Mouse (Mus musculus) left cerebral cortex, postnatal 4 days (tissue): ENCODE measurements around the gene Guk1. TPM values are rescaled to one million over a fixed set of nuclear protein-coding genes. Genes with fewer than 3 reads are reported as not detected.

Experiments used
- DNase-seq: peaks from one replicate; pipeline ENCODE4 v3.0.0-alpha.2; 2022
- intact Hi-C: fragments of 180-260 bp; cut with DNase I; formaldehyde crosslinking; loops from one replicate; pipeline ENCODE4 v1.15.1; 2025
- total RNA-seq, 2 experiments: library from RNA; stranded (reverse); gene quantifications; 2 replicates each; pipeline ENCODE4 v1.2.3; 2021

The Guk1 gene
- total RNA-seq, 2 experiments from 2014 or later = 93.9 to 107 TPM

DNA sequence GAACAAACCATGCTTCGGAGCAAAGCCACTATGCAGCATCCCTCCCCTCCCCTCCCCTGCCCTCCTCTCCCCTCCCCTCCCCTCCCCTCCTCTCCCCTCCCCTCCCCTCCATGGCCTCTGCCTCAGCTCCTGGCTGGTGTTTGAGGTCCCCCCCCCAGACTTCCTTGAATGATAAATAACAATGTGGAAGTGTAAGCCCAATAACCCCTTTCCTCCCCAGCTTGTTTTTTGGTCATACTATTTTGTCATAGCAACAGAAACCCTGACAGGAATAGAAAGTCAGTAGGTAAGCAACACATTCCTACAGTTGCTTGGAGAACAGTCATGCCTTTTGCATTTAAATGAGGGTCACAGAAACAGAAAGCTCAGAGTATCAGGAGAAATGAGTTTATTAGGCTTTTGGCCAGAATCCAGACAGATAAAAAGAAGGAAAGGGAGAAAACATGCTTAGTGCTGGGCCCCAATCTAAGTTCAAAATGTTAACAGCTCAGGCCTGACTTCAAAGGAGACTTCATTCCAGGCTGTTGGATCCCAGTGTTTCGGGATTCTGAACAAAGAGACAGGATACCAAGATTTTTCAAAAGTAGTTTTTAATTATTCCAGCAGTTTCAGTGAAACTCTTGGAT lies 26.3 kb downstream of the Guk1 start:
- intact Hi-C loops = no loop called here
- DNase-seq = no peak

DNA sequence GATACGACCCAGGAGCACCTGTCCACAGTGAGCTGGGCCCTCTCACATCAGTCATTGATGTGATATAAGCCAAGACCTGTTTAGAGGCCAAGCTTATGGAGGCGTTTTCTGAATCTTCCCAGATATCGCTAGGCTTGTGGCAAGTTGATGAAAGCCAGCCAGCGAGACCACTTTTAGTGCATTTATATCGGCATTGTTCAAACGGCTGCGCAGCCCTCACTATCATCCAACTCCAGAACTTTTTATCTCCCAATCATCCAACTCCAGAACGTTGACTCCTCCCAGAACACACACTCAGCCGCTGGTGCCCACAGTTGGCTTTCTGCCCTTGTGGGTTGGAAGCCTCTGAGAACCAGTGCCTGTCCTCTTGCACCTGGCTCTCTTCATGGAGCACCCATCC lies 27.6 kb downstream of the Guk1 start:
- intact Hi-C loops = no loop called here

DNA sequence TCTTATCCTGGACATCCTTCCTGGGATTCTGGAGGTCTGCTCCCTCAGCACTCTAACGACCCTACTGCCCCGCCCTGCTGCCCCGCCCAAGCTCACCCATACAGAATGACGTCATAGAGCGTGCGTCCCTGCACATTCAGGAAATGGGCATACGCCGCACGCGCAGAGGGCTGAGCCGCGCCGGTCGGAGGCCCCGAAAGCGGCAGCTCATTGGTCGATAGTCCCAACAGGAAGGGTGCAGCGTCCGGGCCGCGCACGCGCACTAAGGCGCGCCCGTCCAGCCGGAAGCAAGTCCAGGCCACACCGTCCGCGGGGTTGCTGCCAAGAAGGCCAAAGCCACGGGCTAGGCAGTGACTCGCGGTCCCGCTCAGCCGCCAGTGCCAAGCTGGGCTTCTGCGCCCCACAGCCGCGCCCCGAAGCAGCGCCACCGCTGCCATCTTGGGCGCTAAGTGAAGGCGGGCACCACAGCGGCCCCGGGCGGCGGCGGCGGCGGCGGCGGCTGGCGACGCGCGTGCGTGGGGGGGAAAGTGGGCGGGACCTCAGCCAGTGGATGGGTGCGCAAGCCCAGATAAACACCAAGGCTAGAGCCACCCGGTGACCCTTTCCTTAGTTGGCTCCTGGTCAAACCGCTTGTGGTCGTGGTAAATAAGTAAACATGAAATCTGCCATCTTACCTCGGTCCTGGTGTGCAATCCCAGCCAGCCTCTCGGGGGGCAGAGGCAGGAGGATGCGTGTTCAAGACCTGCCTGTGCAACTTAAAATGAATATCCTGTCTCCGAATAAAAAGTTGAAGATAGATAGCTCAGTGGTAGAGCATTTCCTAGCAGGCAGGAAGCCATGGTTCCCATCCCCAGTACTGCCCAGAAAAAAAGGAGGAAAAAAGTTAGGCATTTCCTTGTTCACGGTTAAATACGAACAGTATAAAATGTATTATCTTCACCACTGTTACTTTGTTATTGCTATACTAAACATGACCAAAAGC lies 28.5 kb downstream of the Guk1 start, which contains the start of gene Iba57:
Gene Iba57 (minus strand): TSS at position 485 of the 982 bp plus-strand sequence.
- DNase-seq = peak; percentile 99
- intact Hi-C loops = no loop called here

More for the DNA sequence above, 27.6 kb downstream of the Guk1 start:
- DNase-seq = no peak

DNA sequence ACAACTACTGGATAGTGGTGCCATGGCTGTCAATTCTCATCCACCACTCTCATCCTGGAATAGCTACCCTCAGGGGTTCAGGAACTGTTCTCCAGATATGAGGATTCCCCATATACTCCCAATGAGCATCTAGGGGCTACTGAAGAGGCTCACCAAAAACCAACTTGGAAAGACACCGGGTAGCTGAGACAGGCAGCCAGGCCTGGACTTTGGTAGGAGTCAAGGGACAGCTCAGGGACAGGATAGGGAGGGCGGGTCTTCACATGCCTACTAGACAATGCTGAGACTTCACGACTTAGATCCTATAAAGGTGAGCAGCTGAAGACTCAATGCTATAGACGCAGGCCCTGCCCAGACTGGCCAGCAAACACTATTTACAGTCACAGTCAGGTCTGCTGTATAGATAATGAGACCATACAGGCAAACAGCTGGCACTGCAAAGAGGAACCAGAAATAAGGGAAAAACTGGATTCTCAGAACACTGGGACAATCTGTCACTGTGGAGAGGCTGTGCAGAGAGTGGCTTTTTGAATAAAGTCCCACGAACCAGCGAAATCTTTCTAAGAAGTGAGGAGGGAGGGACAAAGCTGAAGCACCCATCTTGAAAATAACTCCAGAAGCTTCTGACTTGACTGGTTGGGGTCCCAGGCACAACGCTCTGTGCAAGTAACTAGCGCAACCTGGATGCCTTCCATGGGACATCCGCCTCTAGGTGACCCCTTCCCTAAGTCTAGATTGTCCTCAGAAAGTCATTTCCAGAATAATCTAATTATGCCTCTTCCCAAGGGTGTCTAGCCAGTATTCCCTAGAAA lies 29.4 kb downstream of the Guk1 start:
- DNase-seq = no peak
- intact Hi-C loops = no loop called here

DNA sequence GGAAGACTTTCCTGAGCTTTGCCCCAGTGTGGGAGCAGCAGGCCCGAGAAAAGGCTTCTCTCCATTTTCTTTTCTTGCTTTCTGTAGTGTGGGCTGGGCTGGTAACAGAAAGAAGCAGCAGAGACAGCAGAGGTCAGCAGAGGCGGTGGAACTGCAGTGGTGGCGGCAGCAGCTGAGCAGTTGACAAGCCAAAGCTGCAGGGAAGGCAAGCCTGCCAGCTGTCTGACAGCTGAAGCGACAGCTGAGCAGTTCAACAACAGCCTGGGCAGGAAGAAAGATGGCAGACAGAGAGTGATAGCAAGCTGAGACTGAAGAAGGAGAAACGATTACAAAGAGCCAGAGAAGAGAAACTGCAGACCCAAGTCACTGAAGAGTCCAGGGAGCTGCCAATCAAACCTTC lies 30.6 kb downstream of the Guk1 start:
- no peak for DNase-seq
- intact Hi-C loops = no loop called here

DNA sequence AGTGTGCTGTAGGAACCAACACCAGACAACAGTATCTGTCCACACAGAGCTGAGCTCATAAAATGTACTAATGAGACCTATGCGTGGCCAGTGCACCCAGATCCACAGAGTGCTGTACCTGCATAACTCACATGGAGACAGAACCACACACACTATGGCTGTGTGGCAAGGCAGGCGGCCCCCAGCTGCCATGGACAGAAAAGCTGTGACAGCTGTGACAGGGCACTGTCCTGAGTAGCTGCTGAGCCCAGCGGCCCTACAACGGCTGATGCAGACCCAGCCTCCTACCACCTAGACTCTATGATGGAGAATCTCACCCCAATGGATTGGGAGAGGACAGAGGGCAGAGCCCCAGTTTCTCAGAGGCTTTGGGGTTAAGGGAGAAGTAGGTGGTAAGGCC lies 32.5 kb downstream of the Guk1 start:
- intact Hi-C loops = no loop called here
- no peak for DNase-seq

DNA sequence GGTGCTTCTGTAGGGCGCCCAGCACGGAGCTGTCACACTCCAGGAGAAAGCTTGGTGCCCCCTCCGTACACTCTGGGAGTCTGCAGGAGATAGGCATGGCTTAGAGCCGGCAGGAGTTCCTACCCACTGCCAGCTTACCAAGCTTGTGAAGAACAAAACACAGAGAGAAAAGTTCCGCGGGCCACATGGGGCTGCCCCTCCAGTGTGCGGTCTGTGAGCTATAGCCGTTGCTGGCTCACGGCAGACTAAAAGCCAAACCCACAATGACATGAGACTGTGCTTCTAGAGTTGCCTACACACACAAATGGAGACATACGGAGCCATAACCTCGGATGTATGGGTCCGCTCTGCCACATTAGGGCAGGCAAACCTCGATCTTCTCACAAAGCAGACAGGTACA lies 32.9 kb downstream of the Guk1 start:
- no peak for DNase-seq
- intact Hi-C loops = no loop called here

DNA sequence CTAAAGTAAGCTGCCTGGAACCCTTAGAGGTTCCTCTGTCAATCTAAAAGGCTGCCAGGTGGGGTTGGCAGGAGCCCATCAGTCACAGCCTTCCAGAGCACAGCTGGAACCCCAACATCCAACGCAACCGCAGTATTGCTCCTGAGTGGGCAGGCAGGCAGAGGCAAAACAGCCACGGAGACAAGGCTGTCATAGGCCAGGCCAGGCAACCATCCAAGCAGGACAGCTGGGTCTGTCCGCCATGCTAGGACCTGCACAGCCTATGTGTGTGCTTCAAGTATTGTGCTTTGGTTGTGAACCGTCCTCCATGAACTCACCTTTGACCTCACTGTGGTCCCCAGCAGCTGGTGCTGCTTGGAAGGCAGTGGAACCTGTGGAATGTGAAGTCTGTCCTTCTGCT lies 36.1 kb downstream of the Guk1 start:
- intact Hi-C loops = no loop called here
- DNase-seq = no peak

DNA sequence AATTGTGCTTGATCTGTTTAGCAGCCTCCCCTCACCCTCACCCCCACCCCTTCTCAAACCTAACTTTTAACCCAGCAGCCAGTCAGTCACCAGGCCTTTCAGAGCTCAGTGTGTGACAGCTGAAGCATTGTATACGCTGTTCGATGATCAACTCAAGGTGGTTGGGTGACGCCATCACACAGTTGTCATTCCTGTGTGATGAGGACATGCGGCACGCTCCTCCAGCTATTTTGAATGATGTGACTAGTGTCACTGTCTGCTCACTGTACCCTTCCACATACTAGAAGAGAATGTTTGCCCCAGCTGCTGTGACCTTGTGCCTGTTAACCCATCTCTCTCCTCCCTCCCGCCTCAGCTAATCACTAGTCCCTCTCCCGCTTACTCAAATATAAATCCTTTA lies 37.8 kb downstream of the Guk1 start:
- intact Hi-C loops = no loop called here
- DNase-seq = no peak

DNA sequence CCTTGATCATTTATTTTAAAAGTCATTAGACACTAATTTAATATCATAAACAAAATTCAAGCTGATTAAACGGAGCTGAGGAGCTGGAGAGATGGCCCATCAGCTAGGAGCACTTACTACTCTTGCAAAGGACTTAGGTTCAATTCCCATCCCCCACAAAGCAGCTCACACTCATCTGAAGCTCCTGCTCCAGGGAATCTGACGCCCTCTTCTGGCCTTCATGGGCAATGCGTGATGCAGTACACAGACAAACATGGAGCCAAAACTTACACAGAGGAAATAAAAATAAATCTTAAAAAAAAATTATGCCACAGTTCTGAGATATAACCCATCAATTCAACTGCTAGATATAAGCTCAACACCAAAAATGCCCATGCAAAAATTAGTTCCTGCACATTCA lies 40.3 kb downstream of the Guk1 start:
- no peak for DNase-seq
- intact Hi-C loops = no loop called here

DNA sequence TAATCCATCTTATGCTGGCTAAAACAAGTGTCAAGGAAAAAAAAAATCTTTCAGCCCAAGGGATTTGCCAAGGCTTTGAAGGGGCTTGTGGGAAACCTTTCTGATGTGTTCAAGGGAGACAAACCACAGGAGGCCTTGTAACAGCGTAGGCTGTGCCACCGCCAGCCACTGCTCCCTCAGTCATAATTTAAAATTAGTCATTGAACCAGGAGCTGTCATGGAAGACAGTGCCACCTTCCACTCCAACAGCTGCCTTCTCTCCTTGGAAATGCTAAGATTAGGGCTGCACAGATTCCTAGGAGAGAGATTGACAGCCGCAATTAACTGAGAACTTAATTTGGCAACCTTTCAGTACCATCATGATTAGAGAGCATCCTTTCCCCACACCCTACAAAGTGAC lies 42.7 kb downstream of the Guk1 start:
- no peak for DNase-seq
- intact Hi-C loops = no loop called here

DNA sequence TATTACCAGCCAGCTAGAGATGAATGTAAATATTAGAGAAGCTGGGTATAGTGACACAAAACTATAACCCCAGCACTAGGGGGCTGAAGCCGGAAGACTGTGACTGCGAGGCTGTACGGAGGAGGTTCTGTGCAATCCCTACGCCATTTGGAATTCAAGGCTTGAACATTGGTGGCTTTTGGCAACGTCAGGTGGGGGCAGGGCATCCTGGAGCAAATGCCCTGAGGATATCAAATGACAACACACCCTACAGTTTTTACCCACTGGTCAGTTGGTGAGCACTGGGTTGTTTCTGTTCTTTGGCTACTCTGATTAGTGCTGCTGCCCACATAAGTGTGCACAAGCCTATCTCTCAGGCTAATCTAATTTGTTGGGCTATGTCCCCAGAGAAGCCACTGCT lies 49.0 kb downstream of the Guk1 start:
- intact Hi-C loops = no loop called here
- DNase-seq = no peak

DNA sequence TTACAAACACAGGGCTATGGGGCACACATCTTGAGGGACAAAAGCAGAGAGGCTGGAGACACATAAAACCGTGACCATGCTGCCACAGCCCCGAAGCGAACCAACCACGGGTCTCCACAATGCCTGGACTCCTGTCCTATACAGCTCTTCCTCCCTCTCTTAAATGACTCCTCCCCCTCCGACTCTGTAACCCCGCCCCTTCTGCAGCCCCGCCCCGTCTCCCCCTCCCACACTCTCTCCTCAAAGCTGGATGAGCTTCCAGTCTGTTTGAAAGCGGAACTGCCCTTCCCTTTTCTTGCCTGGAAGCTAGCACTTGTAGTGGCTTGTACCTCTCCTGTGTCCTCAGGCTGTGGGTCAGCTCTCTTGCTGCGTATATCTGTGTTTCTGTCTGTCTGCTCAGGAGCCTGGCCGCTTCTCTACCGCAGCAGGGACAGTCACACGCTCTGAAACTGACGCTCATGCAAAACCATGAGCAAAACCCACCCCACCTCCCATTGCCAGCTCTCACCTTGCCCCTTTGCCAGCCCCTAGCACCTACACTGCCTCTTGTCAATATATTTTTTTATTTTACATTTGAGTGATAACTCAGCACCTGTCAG lies 50.1 kb downstream of the Guk1 start:
- no peak for DNase-seq
- intact Hi-C loops = no loop called here

DNA sequence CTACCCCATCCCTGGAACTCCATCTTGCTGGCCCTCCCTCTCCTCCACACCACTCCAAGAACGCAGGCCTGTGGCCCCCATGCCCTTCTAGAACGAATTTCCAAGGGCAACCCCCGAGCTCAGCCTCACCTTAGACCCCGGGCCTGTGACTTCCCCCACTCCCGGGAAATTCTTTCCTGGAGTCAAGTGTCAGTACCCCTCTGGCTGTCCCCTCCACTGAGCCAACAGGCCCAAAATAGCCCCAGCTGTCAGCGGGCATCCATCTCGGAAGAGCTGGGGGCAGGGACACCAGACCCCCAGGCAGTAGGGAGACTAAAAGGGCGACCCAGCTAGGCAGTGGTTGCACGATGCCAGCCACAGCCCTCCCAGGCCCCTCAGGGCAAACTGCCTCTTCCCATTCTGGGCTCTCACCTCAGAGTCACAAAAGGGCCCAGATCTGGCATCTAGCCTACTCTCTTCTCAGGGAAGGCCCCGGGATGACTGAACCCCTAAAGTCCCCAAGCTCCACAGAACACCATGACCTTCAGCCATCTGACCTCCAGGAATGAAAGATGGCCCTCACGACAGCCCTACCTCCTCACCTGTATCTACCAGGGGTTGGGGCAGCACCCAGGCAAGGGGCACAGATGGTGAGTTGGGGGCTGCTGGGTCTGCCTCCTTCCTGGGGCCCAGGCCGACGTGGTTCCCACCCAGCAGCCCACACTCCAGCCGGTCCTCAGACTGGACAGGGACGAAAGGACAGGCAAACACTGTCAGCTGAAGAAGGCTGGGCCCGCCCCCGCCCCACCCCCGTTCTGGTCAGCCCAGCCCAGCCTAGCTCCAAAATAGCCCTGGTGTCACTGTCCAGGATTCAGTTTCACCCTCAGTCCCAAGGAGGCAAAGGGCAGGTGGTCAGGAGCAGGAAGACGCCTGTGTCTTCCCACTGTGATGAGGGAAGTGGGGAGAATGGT lies 53.2 kb downstream of the Guk1 start:
- no peak for DNase-seq

DNA sequence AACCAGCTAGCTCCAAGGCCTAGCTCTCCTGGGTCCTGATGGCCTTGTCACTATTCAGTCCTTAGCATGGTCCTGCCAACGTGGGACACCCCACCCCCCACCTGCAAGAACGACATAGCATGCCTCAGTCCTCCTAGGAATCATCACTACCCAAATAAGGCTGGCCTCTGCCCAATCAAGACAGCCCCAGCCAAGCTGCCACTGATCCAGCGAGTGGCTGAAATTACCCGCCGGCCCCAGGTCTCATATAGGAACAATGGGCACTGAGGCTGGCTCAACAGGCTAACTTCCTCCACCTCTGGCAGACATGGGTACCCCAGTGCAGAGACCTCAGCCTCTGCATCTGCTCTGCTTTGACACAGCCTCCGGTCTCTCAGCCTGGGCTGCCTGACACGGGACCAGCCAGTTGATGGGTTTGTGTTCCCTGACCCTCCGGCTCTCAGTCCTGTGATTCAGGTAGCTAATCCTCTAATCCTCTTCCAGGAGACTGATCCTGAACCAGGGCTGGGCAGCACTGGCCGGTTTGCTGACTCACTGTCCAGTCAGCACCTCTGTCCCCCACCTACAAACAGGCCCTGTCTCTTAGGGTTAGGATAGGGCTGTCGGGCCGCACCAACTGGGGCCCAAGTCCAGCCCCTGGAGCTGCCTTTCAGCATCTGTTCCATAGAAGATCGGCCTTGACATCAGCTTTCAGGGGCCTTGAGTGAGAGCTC lies 54.9 kb downstream of the Guk1 start:
- intact Hi-C loops = no loop called here

More for the DNA sequence above, 53.2 kb downstream of the Guk1 start:
- intact Hi-C loops = no loop called here

DNA sequence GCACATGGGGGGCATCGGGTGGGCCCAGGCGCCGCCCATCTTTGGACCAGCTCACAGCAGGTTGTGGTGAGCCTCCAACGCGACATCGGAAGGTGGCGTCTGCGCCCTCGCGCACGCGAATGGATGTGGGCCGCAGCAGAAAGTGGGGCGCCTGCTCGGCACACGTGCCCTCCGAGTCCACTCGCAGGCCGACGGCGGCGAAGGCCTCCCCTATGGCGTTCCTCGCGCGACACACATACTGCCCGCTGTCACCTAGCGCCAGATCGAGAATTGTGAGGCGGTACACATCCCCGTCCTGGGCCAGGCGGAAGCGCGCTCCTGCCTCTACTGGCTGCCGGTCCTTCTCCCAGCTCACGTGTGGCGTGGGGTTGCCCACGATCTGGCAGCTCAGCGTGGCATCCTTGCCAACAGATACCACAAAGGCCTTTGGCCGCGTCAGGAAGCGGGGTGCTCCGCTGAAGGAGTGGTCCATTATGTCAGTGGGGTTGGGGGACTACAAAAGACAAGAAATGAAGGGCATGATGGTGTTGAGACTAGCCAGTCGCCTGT lies 56.0 kb downstream of the Guk1 start, which contains the start of gene Obscn:
Gene Obscn (minus strand): TSS at position 499 of the 549 bp plus-strand sequence.
- DNase-seq = no peak
- intact Hi-C loops = no loop called here

More for the DNA sequence above, 54.9 kb downstream of the Guk1 start:
- DNase-seq = no peak

DNA sequence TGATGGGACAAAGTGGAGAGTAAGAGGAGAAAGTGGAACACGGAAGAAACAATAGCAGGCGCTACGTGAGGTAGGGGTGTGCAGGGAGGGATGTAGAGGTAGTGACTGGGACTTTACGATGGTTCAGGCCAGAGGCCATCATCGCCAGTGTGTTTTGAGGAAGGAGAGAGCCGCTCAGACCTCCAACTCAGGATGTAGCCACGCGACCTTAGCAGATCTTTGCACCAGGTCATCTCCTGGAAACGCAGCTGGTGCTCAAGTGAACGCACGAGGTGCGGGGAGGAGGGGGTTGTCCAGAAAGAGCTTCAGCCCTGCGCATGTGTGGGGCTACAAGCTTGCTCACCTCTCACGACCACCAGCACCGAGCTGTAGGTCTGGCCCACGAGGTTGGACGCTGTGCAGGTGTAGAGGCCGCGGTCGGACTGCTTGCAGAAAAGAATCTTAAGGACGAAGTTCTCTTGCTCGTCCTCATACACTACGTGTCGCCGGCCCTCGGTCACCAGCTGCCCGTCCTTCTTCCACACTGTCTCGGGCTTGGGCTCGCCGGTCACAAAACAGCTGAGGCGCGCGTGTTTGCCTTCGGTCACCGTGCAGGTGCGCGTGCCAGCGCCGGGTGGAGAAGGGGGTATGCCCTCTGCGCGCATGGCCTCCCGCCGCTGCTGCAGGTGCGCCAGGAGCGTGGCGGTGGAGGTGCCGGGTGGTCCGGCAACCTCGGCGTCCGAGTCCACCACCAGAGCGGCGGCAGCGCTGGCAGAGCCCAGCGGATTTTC lies 56.8 kb downstream of the Guk1 start:
- intact Hi-C loops = no loop called here
- no peak for DNase-seq
